Mouse (Mus musculus): Measurements from ENCODE around the gene Ldhal6b. TPM values are rescaled to one million over a fixed set of nuclear protein-coding genes. Genes with fewer than 3 reads are reported as not detected.

Ldhal6b gene
- total RNA-seq, 2 experiments from 2014 or later: 0.94 to 1.2 TPM

Small RNA genes within 50 kb of the gene (microRNA-seq; reads per million reads assigned to microRNA genes)
- gene Gm22475: 0 reads per million in 2 experiments

Other genes with a start within 250 kb of the Ldhal6b start
- 10 to 100 TPM; 77.4 to 80.8 TPM for gene Tmem242, start 21.5 kb upstream of the Ldhal6b start, total RNA-seq (2021)
- gene Zdhhc14, start 73.8 kb upstream of the Ldhal6b start, total RNA-seq (2021): 10 to 100 TPM; 44.7 to 49.7 TPM

All from layer of hippocampus, adult 18-20 months (tissue).